Comparison of ENCODE assay signal across 8 mouse cellular contexts in the genomic region with DNA sequence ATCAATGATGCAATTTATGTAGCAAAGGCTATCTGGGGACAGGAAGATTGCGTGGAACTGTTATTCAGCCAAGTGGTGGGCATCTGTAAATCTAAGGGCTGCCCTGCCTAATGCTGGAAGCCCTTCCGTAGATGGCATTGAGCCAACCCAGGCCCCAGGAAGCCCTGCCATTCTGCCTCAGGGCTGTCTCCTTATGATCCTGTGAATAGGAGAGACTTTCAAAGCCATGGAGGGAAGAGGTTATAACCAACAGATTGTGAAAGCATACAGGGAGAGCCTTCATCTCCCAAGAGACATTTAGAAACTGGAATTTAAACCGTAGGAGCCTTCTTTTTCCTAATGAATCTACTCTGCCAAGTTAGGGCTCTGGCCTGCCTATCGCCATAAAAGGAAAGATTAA. TPM values are rescaled to one million over a fixed set of nuclear protein-coding genes. Genes with fewer than 3 reads are reported as not detected.
A peak's percentile ranks its signal among the peaks of the same experiment; 100 is the strongest.
DNase-seq lines count a peak whose midpoint lies in the region; ATAC-seq and TF ChIP-seq lines count a peak whose summit lies in the region.

No protein-coding gene starts in this region.

- WGBS in cerebellum, adult 2 months: 40% methylated on average over 4 of the region's 4 CpGs
- WGBS in heart, adult 2 months: 9% methylated on average over 4 of the region's 4 CpGs
- WGBS in kidney, embryonic 15.5 days: 45% methylated on average over 4 of the region's 4 CpGs
- whole genome bisulfite sequencing in midbrain, postnatal 0 days: 38% methylated on average over 4 of the region's 4 CpGs

- peaks cover 3% of the 10 kb centered on the region; the same call in 1 of the 2 replicates for H3K79me2 ChIP-seq in heart, adult 2 months (replicated peaks; ENCODE audit: control insufficient read depth, insufficient read depth, low read length)

- peak; percentile 37 to 58 for DNase-seq in cerebellum, postnatal 25 days
- no peak for DNase-seq in cerebellum, adult 2 months
- peak; percentile 55 for DNase-seq in 3134 (ENCODE audit: extremely low read depth, insufficient read length, low spot score)
- DNase-seq in heart, adult 2 months: peak; percentile 61 to 65
- peak; percentile 67 for DNase-seq in midbrain, postnatal 0 days (ENCODE audit: low spot score)
- no peak for DNase-seq in layer of hippocampus, adult 18-20 months (ENCODE audit: low spot score in 2 of 2)

- H3K36me3 ChIP-seq in heart, adult 2 months (ENCODE audit: control insufficient read depth, insufficient read depth, low read length): peaks cover 19% of the 10 kb centered on the region
- no peaks in the 10 kb centered on the region for H3K36me3 ChIP-seq in kidney, embryonic 15.5 days
- H3K36me3 ChIP-seq in midbrain, postnatal 0 days (ENCODE audit: insufficient read depth, low read length): no peaks in the 10 kb centered on the region

- no peak for ATAC-seq in kidney, embryonic 15.5 days (replicated peaks; ENCODE audit: low FRiP score)
- ATAC-seq in midbrain, postnatal 0 days (ENCODE audit: low FRiP score): no peak
- ATAC-seq in inflammation-experienced regulatory T-cells, adult 6 months: no peak

- H3K27me3 ChIP-seq in cerebellum, adult 2 months (ENCODE audit: control insufficient read depth, insufficient read depth, low read length): no peaks in the 10 kb centered on the region
- no peaks in the 10 kb centered on the region for H3K27me3 ChIP-seq in heart, adult 2 months (ENCODE audit: control insufficient read depth, insufficient read depth, low read length)
- H3K27me3 ChIP-seq in kidney, embryonic 15.5 days: no peaks in the 10 kb centered on the region
- H3K27me3 ChIP-seq in midbrain, postnatal 0 days (ENCODE audit: insufficient read depth, low read length): no peaks in the 10 kb centered on the region

- no peak overlapping the region for H3K4me3 ChIP-seq in cerebellum, adult 2 months (replicated peaks; ENCODE audit: insufficient read depth, low read depth, low read length)
- H3K4me3 ChIP-seq in heart, adult 2 months: peak overlapping the region; percentile 82
- H3K4me3 ChIP-seq in kidney, embryonic 15.5 days (replicated peaks): peak overlapping the region; percentile 32
- no peak overlapping the region for H3K4me3 ChIP-seq in midbrain, postnatal 0 days (ENCODE audit: low read depth, low read length)

- intact Hi-C loops in heart, adult 2 months (cut with DNase I): loop anchor here (5.0 kb wide), 1 partner anchor 138 kb away; no protein-coding TSS in a partner anchor

- TF ChIP-seq POLR2A in cerebellum, adult 2 months (IDR thresholded peaks at IDR 0.05; ENCODE audit: borderline replicate concordance, insufficient read depth, low read length): no peak
- peak; percentile 25; the same call in 1 of the 2 replicates for TF ChIP-seq POLR2A in heart, adult 2 months (IDR thresholded peaks at IDR 0.05; ENCODE audit: insufficient read depth, low read depth, low read length)

- H3K4me1 ChIP-seq in cerebellum, adult 2 months (ENCODE audit: control insufficient read depth, insufficient read depth, low read length): no peaks in the 10 kb centered on the region
- peaks cover 3% of the 10 kb centered on the region for H3K4me1 ChIP-seq in heart, adult 2 months (ENCODE audit: control insufficient read depth, insufficient read depth, low read length)
- H3K4me1 ChIP-seq in kidney, embryonic 15.5 days: peaks cover 26% of the 10 kb centered on the region
- H3K4me1 ChIP-seq in midbrain, postnatal 0 days (ENCODE audit: insufficient read depth, low read length): no peaks in the 10 kb centered on the region

- TF ChIP-seq CTCF in cerebellum, adult 2 months (IDR thresholded peaks at IDR 0.05; ENCODE audit: borderline replicate concordance, insufficient read depth, low read depth, low read length): no peak
- TF ChIP-seq CTCF in heart, adult 2 months (IDR thresholded peaks at IDR 0.05): no peak
- no peak for TF ChIP-seq CTCF in midbrain, postnatal 0 days (IDR thresholded peaks at IDR 0.05)

- peak overlapping the region; percentile 94 for H3K9ac ChIP-seq in heart, adult 2 months (ENCODE audit: low read depth, low read length)
- no peak overlapping the region for H3K9ac ChIP-seq in kidney, embryonic 15.5 days
- H3K9ac ChIP-seq in midbrain, postnatal 0 days (replicated peaks; ENCODE audit: low read length, poor library complexity, severe bottlenecking): no peak overlapping the region

- H3K4me2 ChIP-seq in kidney, embryonic 15.5 days: peak overlapping the region; percentile 50
- no peak overlapping the region for H3K4me2 ChIP-seq in midbrain, postnatal 0 days (ENCODE audit: low read depth, low read length, poor library complexity, severe bottlenecking)

- TF ChIP-seq EP300 in heart, adult 2 months (IDR thresholded peaks at IDR 0.05; ENCODE audit: insufficient read depth, low read depth, low read length): no peak

- no peak overlapping the region for H3K27ac ChIP-seq in cerebellum, adult 2 months (ENCODE audit: insufficient read depth, low read length)
- H3K27ac ChIP-seq in heart, adult 2 months: peak overlapping the region; percentile 97
- peak overlapping the region; percentile 78 for H3K27ac ChIP-seq in kidney, embryonic 15.5 days
- no peak overlapping the region for H3K27ac ChIP-seq in midbrain, postnatal 0 days (ENCODE audit: low read depth, low read length)

- H3K9me3 ChIP-seq in kidney, embryonic 15.5 days (replicated peaks): no peaks in the 10 kb centered on the region
- H3K9me3 ChIP-seq in midbrain, postnatal 0 days (ENCODE audit: low read length): no peaks in the 10 kb centered on the region

RNA-seq across cellular contexts. Expression of gene Cavin2, which starts 1.7 kb away (rescaled TPM):
- 6.5 and 8.5 TPM in 2 replicates for polyA plus RNA-seq in cerebellum, adult 2 months (2012; rRNA removed)
- total RNA-seq in heart, adult 2 months (2021): 100 to 1,000 TPM; 119 to 122 TPM
- polyA plus RNA-seq in heart, adult 2 months (2012; rRNA removed): 72.1 and 97.0 TPM in 2 replicates
- 28.9 and 33.3 TPM in 2 replicates for polyA plus RNA-seq in kidney, embryonic 15.5 days (2015; fragmentation: Nextera tagmentation; extraction: Ambion mirVana)
- total RNA-seq in midbrain, postnatal 0 days (2014; rRNA removed): 7.5 and 10.8 TPM in 2 replicates
- polyA plus RNA-seq in midbrain, postnatal 0 days (2015; fragmentation: Nextera tagmentation; extraction: Ambion mirVana): 8.4 and 8.7 TPM in 2 replicates
- polyA plus RNA-seq in inflammation-experienced regulatory T-cells, adult 6 months (2017; shearing (Covaris generic)): not detected
- 1 to 10 TPM; 7.4 TPM for total RNA-seq in layer of hippocampus, adult 18-20 months (2021)

Comparison
In these comparisons a context has a peak if more than half of its experiments do, and no peak if none do; other contexts are left out.
1. DNase-seq: peak in cerebellum, postnatal 25 days (2 of 2), 3134 (single experiment), heart, adult 2 months (2 of 2) and midbrain, postnatal 0 days (single experiment); none in cerebellum, adult 2 months (0 of 2) and layer of hippocampus, adult 18-20 months (0 of 2).
2. H3K27ac ChIP-seq: peak in heart, adult 2 months (single experiment) and kidney, embryonic 15.5 days (single experiment); none in cerebellum, adult 2 months (single experiment) and midbrain, postnatal 0 days (single experiment).
3. H3K4me3 ChIP-seq: peak in heart, adult 2 months (single experiment) and kidney, embryonic 15.5 days (single experiment); none in cerebellum, adult 2 months (single experiment) and midbrain, postnatal 0 days (single experiment).